Mouse (Mus musculus): ENCODE measurements at regions not wholly inside any gene's neighbourhood (a gene's known extent, or its start where the extent isn't known, plus 50 kb on each side); places are given as distances from the start of the nearest gene placed in this dataset.
"Not testable (repeated sequence)": the region's sequence is repeated elsewhere in the genome, so short reads cannot be mapped to it uniquely, and the experiment has no call there.

GRCm38 (mm10) chrX:92981141-92981540, 305.1 kb upstream of the Arx start:
- intact Hi-C loops (cut with DNase I): no loop called here
- DNase-seq (ENCODE audit: extremely low spot score in 1 of 2, low spot score in 2 of 2): no peak

GRCm38 (mm10) chrX:93002236-93002976, 283.8 kb upstream of the Arx start:
- intact Hi-C loops (cut with DNase I): loop anchor here (10.0 kb wide), 1 partner anchor 62 kb away; no protein-coding TSS in a partner anchor
- no peak for DNase-seq (ENCODE audit: extremely low spot score in 1 of 2, low spot score in 2 of 2)

- no peak for DNase-seq (ENCODE audit: extremely low spot score in 1 of 2, low spot score in 2 of 2)
- intact Hi-C loops (cut with DNase I): loop anchor here (10.0 kb wide), 1 partner anchor 58 kb away; no protein-coding TSS in a partner anchor
These were observed 279.6 kb upstream of the Arx start for GRCm38 (mm10) chrX:93006681-93007080.

- DNase-seq (ENCODE audit: extremely low spot score in 1 of 2, low spot score in 2 of 2): peak in 1 of 2 experiments; percentile 22
- intact Hi-C loops (cut with DNase I): no loop called here
These were observed 274.7 kb upstream of the Arx start for GRCm38 (mm10) chrX:93011578-93011977.

GRCm38 (mm10) chrX:93016391-93016790, 269.9 kb upstream of the Arx start:
- intact Hi-C loops (cut with DNase I): no loop called here
- no peak for DNase-seq (ENCODE audit: extremely low spot score in 1 of 2, low spot score in 2 of 2)

- intact Hi-C loops (cut with DNase I): no loop called here
- peak in 1 of 2 experiments; percentile 6 for DNase-seq (ENCODE audit: extremely low spot score in 1 of 2, low spot score in 2 of 2)
These were observed 245.1 kb upstream of the Arx start for GRCm38 (mm10) chrX:93041096-93041495.

GRCm38 (mm10) chrX:93042736-93043135, 243.5 kb upstream of the Arx start:
- DNase-seq (ENCODE audit: extremely low spot score in 1 of 2, low spot score in 2 of 2): no peak
- intact Hi-C loops (cut with DNase I): no loop called here

GRCm38 (mm10) chrX:93048967-93049754, 237.1 kb upstream of the Arx start:
- intact Hi-C loops (cut with DNase I): no loop called here
- DNase-seq (ENCODE audit: extremely low spot score in 1 of 2, low spot score in 2 of 2): no peak

GRCm38 (mm10) chrX:93049755-93050143, 236.5 kb upstream of the Arx start:
- intact Hi-C loops (cut with DNase I): no loop called here
- DNase-seq (ENCODE audit: extremely low spot score in 1 of 2, low spot score in 2 of 2): no peak

GRCm38 (mm10) chrX:93059533-93059932, 226.7 kb upstream of the Arx start:
- intact Hi-C loops (cut with DNase I): no loop called here
- no peak for DNase-seq (ENCODE audit: extremely low spot score in 1 of 2, low spot score in 2 of 2)

GRCm38 (mm10) chrX:93068884-93069283, 217.4 kb upstream of the Arx start:
- intact Hi-C loops (cut with DNase I): loop anchor here (2.0 to 10.0 kb wide), 4 partner anchors 64 to 488 kb away; partner anchors contain the start of gene Arx
- no peak for DNase-seq (ENCODE audit: extremely low spot score in 1 of 2, low spot score in 2 of 2)

- intact Hi-C loops (cut with DNase I): loop anchor here (2.0 to 10.0 kb wide), 4 partner anchors 65 to 488 kb away; partner anchors contain the start of gene Arx
- DNase-seq (ENCODE audit: extremely low spot score in 1 of 2, low spot score in 2 of 2): peak; percentile 46
These were observed 216.5 kb upstream of the Arx start for GRCm38 (mm10) chrX:93069569-93070289.

GRCm38 (mm10) chrX:93070290-93070611, 216.0 kb upstream of the Arx start:
- intact Hi-C loops (cut with DNase I): no loop called here
- no peak for DNase-seq (ENCODE audit: extremely low spot score in 1 of 2, low spot score in 2 of 2)

GRCm38 (mm10) chrX:93088976-93089375, 197.3 kb upstream of the Arx start:
- no peak for DNase-seq (ENCODE audit: extremely low spot score in 1 of 2, low spot score in 2 of 2)
- intact Hi-C loops (cut with DNase I): no loop called here

GRCm38 (mm10) chrX:93097551-93097950, 188.7 kb upstream of the Arx start:
- no peak for DNase-seq (ENCODE audit: extremely low spot score in 1 of 2, low spot score in 2 of 2)
- intact Hi-C loops (cut with DNase I): no loop called here

GRCm38 (mm10) chrX:93107930-93108567, 178.2 kb upstream of the Arx start:
- DNase-seq (ENCODE audit: extremely low spot score in 1 of 2, low spot score in 2 of 2): no peak
- intact Hi-C loops (cut with DNase I): no loop called here

- intact Hi-C loops (cut with DNase I); DNase-seq (ENCODE audit: extremely low spot score in 1 of 2, low spot score in 2 of 2): not testable (repeated sequence)
These were observed 131.9 kb upstream of the Arx start for GRCm38 (mm10) chrX:93154367-93154766.

GRCm38 (mm10) chrX:93159105-93159504, 127.1 kb upstream of the Arx start:
- intact Hi-C loops (cut with DNase I): no loop called here
- no peak for DNase-seq (ENCODE audit: extremely low spot score in 1 of 2, low spot score in 2 of 2)

GRCm38 (mm10) chrX:93160956-93161355, 125.3 kb upstream of the Arx start:
- intact Hi-C loops (cut with DNase I): no loop called here
- no peak for DNase-seq (ENCODE audit: extremely low spot score in 1 of 2, low spot score in 2 of 2)

Measured in left cerebral cortex, postnatal 10 days (tissue).